Mouse (Mus musculus): ENCODE measurements around the gene Gjb1. TPM values are rescaled to one million over a fixed set of nuclear protein-coding genes. Genes with fewer than 3 reads are reported as not detected.
"Not testable (repeated sequence)": the region's sequence is repeated elsewhere in the genome, so short reads cannot be mapped to it uniquely, and the experiment has no call there.

The Gjb1 gene
- polyA plus RNA-seq, 1 experiment from 2014 or later = 10.2 TPM

- 61% methylated on average over 4 of the region's 4 CpGs for WGBS
- H3K9me3 ChIP-seq (ENCODE audit: control insufficient read depth, low read length) = no peaks in the 10 kb centered on the region
- no peak overlapping the region for H3K27ac ChIP-seq (ENCODE audit: low read depth, low read length)
- no peak overlapping the region for H3K4me2 ChIP-seq (replicated peaks; ENCODE audit: low read depth, low read length)
- no peak overlapping the region for H3K9ac ChIP-seq (ENCODE audit: low read depth, low read length)
- H3K27me3 ChIP-seq (ENCODE audit: control insufficient read depth, insufficient read depth, low read length) = no peaks in the 10 kb centered on the region
- H3K4me1 ChIP-seq (ENCODE audit: control insufficient read depth, insufficient read depth, low read length) = no peaks in the 10 kb centered on the region
- ATAC-seq (ENCODE audit: low FRiP score, low TSS enrichment) = no peak
- no peak overlapping the region for H3K4me3 ChIP-seq (ENCODE audit: low read length)
- no peaks in the 10 kb centered on the region for H3K36me3 ChIP-seq (ENCODE audit: control insufficient read depth, insufficient read depth, low read length)
These were observed 29.7 kb upstream of the Gjb1 start for GRCm38 (mm10) chrX:101346475-101346874.

- no peaks in the 10 kb centered on the region for H3K4me1 ChIP-seq (ENCODE audit: control insufficient read depth, insufficient read depth, low read length)
- no peak overlapping the region for H3K4me2 ChIP-seq (replicated peaks; ENCODE audit: low read depth, low read length)
- H3K4me3 ChIP-seq (ENCODE audit: low read length) = no peak overlapping the region
- no peak for ATAC-seq (ENCODE audit: low FRiP score, low TSS enrichment)
- no peaks in the 10 kb centered on the region for H3K27me3 ChIP-seq (ENCODE audit: control insufficient read depth, insufficient read depth, low read length)
- 54% methylated on average over 4 of the region's 4 CpGs for WGBS
- no peak overlapping the region for H3K27ac ChIP-seq (ENCODE audit: low read depth, low read length)
- H3K9me3 ChIP-seq (ENCODE audit: control insufficient read depth, low read length) = no peaks in the 10 kb centered on the region
- no peaks in the 10 kb centered on the region for H3K36me3 ChIP-seq (ENCODE audit: control insufficient read depth, insufficient read depth, low read length)
- H3K9ac ChIP-seq (ENCODE audit: low read depth, low read length) = no peak overlapping the region
These were observed 25.0 kb upstream of the Gjb1 start for GRCm38 (mm10) chrX:101351188-101351587.

DNA sequence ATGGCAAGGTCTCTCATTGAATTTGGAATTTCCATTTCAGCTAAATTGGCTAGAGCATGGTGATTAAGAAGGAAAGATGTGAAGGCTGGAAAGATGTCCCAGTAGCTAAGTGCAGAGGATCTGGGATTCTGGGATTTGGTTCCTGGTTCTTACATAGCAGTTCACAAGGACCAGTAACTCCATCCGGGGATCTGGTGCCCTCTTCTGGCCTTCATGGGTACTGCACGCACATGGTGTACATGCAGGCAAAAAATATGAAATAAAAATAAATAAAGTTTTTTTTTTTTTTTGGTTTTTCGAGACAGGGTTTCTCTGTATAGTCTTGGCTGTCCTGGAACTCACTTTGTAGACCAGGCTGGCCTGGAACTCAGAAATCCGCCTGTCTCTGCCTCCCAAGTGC, 17.3 kb upstream of the Gjb1 start:
- H3K36me3 ChIP-seq (ENCODE audit: control insufficient read depth, insufficient read depth, low read length); H3K27me3 ChIP-seq (ENCODE audit: control insufficient read depth, insufficient read depth, low read length); H3K9ac ChIP-seq (ENCODE audit: low read depth, low read length); ATAC-seq (ENCODE audit: low FRiP score, low TSS enrichment); H3K4me3 ChIP-seq (ENCODE audit: low read length); H3K27ac ChIP-seq (ENCODE audit: low read depth, low read length); H3K4me1 ChIP-seq (ENCODE audit: control insufficient read depth, insufficient read depth, low read length); H3K4me2 ChIP-seq (replicated peaks; ENCODE audit: low read depth, low read length); H3K9me3 ChIP-seq (ENCODE audit: control insufficient read depth, low read length): not testable (repeated sequence)
- 66% methylated on average over 4 of the region's 4 CpGs for WGBS

GRCm38 (mm10) chrX:101369001-101369400, 7.2 kb upstream of the Gjb1 start:
- H3K36me3 ChIP-seq (ENCODE audit: control insufficient read depth, insufficient read depth, low read length) = no peaks in the 10 kb centered on the region
- WGBS = 74% methylated on average over 7 of the region's 7 CpGs

DNA sequence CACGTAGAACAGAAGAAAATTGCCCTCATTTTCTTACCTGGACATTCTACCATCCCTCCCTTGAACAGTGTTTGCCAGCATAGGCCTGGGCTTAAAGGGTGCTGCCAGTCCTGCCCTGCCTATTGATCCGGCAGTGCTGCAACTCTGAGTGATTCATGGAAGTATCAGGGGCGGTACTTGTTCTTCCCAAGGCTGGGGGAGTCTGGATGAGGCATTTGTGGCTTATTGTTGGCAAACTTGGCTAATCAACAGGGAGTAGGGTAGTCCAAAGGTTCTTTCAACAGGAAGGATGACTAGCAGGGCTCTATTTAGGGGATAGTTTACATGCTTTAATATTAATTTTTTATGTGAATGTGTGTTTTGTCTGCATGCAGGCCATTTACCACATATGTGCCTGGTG, 5.6 kb upstream of the Gjb1 start:
- no peak for ATAC-seq (ENCODE audit: low FRiP score, low TSS enrichment)
- Histone ChIP-seq H3K4me1 (ENCODE audit: control insufficient read depth, insufficient read depth, low read length) (no peaks in the 10 kb centered on the region), H3K27me3 (ENCODE audit: control insufficient read depth, insufficient read depth, low read length) (no peaks in the 10 kb centered on the region), H3K4me2 (replicated peaks; ENCODE audit: low read depth, low read length) (no peak overlapping the region), H3K36me3 (ENCODE audit: control insufficient read depth, insufficient read depth, low read length) (no peaks in the 10 kb centered on the region), H3K27ac (ENCODE audit: low read depth, low read length) (no peak overlapping the region), H3K9me3 (ENCODE audit: control insufficient read depth, low read length) (no peaks in the 10 kb centered on the region), H3K4me3 (ENCODE audit: low read length) (no peak overlapping the region), H3K9ac (ENCODE audit: low read depth, low read length) (no peak overlapping the region)
- 75% methylated on average over 3 of the region's 3 CpGs for WGBS

More at GRCm38 (mm10) chrX:101369001-101369400, 7.2 kb upstream of the Gjb1 start:
- ATAC-seq (ENCODE audit: low FRiP score, low TSS enrichment) = no peak
- H3K9me3 ChIP-seq (ENCODE audit: control insufficient read depth, low read length) = no peaks in the 10 kb centered on the region
- H3K9ac ChIP-seq (ENCODE audit: low read depth, low read length) = no peak overlapping the region
- no peaks in the 10 kb centered on the region for H3K4me1 ChIP-seq (ENCODE audit: control insufficient read depth, insufficient read depth, low read length)
- H3K4me3 ChIP-seq (ENCODE audit: low read length) = no peak overlapping the region
- no peak overlapping the region for H3K4me2 ChIP-seq (replicated peaks; ENCODE audit: low read depth, low read length)
- no peak overlapping the region for H3K27ac ChIP-seq (ENCODE audit: low read depth, low read length)
- no peaks in the 10 kb centered on the region for H3K27me3 ChIP-seq (ENCODE audit: control insufficient read depth, insufficient read depth, low read length)

DNA sequence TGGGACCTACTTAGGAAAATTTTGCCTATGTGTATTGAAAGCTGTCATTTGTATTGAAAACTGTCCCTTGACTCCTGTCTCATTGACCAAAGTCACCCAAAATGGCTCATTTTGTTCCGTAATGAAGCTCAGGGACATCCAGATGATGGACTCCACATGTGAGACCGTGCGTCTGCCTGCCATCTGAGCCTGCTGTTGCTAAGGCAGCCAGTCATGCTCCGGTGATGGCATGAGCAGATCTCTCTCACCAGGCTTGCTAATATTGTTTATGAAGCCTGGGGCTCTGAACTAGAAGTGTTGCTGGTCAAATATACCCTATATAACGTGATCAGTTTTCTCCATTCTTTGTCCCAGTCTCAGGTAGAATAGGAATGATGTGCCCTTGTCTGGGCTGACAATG, 3.2 kb upstream of the Gjb1 start:
- Histone ChIP-seq H3K27ac (ENCODE audit: low read depth, low read length) (no peak overlapping the region), H3K9ac (ENCODE audit: low read depth, low read length) (no peak overlapping the region), H3K4me1 (ENCODE audit: control insufficient read depth, insufficient read depth, low read length) (no peaks in the 10 kb centered on the region), H3K27me3 (ENCODE audit: control insufficient read depth, insufficient read depth, low read length) (no peaks in the 10 kb centered on the region), H3K4me2 (replicated peaks; ENCODE audit: low read depth, low read length) (no peak overlapping the region), H3K9me3 (ENCODE audit: control insufficient read depth, low read length) (no peaks in the 10 kb centered on the region), H3K36me3 (ENCODE audit: control insufficient read depth, insufficient read depth, low read length) (no peaks in the 10 kb centered on the region), H3K4me3 (ENCODE audit: low read length) (no peak overlapping the region)
- WGBS = 52% methylated on average over 5 of the region's 5 CpGs
- ATAC-seq (ENCODE audit: low FRiP score, low TSS enrichment) = peak; percentile 52; the same call in 1 of the 2 replicates

GRCm38 (mm10) chrX:101377076-101377475, 898 bp downstream of the Gjb1 start:
- Histone ChIP-seq H3K4me2 (replicated peaks; ENCODE audit: low read depth, low read length) (no peak overlapping the region), H3K9me3 (ENCODE audit: control insufficient read depth, low read length) (no peaks in the 10 kb centered on the region), H3K27me3 (ENCODE audit: control insufficient read depth, insufficient read depth, low read length) (peaks cover 4% of the 10 kb centered on the region; the same call in 1 of the 2 replicates), H3K27ac (ENCODE audit: low read depth, low read length) (no peak overlapping the region), H3K4me3 (ENCODE audit: low read length) (no peak overlapping the region), H3K9ac (ENCODE audit: low read depth, low read length) (no peak overlapping the region), H3K36me3 (ENCODE audit: control insufficient read depth, insufficient read depth, low read length) (no peaks in the 10 kb centered on the region), H3K4me1 (ENCODE audit: control insufficient read depth, insufficient read depth, low read length) (no peaks in the 10 kb centered on the region)
- WGBS = 45% methylated on average over 4 of the region's 4 CpGs
- peak; percentile 81 for ATAC-seq (ENCODE audit: low FRiP score, low TSS enrichment)

GRCm38 (mm10) chrX:101379744-101380143, 3.6 kb downstream of the Gjb1 start:
- H3K4me3 ChIP-seq (ENCODE audit: low read length) = no peak overlapping the region
- no peaks in the 10 kb centered on the region for H3K9me3 ChIP-seq (ENCODE audit: control insufficient read depth, low read length)
- no peak overlapping the region for H3K4me2 ChIP-seq (replicated peaks; ENCODE audit: low read depth, low read length)
- ATAC-seq (ENCODE audit: low FRiP score, low TSS enrichment) = no peak
- H3K4me1 ChIP-seq (ENCODE audit: control insufficient read depth, insufficient read depth, low read length) = no peaks in the 10 kb centered on the region
- no peak overlapping the region for H3K27ac ChIP-seq (ENCODE audit: low read depth, low read length)
- H3K9ac ChIP-seq (ENCODE audit: low read depth, low read length) = no peak overlapping the region
- whole genome bisulfite sequencing = 68% methylated on average over 1 of the region's 1 CpGs
- H3K36me3 ChIP-seq (ENCODE audit: control insufficient read depth, insufficient read depth, low read length) = no peaks in the 10 kb centered on the region
- peaks cover 22% of the 10 kb centered on the region for H3K27me3 ChIP-seq (ENCODE audit: control insufficient read depth, insufficient read depth, low read length)

GRCm38 (mm10) chrX:101383455-101383854, 7.3 kb downstream of the Gjb1 start:
- 33% methylated on average over 16 of the region's 18 CpGs for WGBS
- no peak overlapping the region for H3K9ac ChIP-seq (ENCODE audit: low read depth, low read length)
- no peaks in the 10 kb centered on the region for H3K36me3 ChIP-seq (ENCODE audit: control insufficient read depth, insufficient read depth, low read length)
- no peaks in the 10 kb centered on the region for H3K9me3 ChIP-seq (ENCODE audit: control insufficient read depth, low read length)
- H3K27ac ChIP-seq (ENCODE audit: low read depth, low read length) = no peak overlapping the region
- H3K27me3 ChIP-seq (ENCODE audit: control insufficient read depth, insufficient read depth, low read length) = peaks cover 25% of the 10 kb centered on the region
- H3K4me3 ChIP-seq (ENCODE audit: low read length) = no peak overlapping the region
- no peak overlapping the region for H3K4me2 ChIP-seq (replicated peaks; ENCODE audit: low read depth, low read length)
- H3K4me1 ChIP-seq (ENCODE audit: control insufficient read depth, insufficient read depth, low read length) = no peaks in the 10 kb centered on the region
- no peak for ATAC-seq (ENCODE audit: low FRiP score, low TSS enrichment)
